Mouse (Mus musculus): Measurements from ENCODE around the gene Ddx5.
"Not testable (repeated sequence)": the region's sequence is repeated elsewhere in the genome, so short reads cannot be mapped to it uniquely, and the experiment has no call there.

The Ddx5 gene

DNA sequence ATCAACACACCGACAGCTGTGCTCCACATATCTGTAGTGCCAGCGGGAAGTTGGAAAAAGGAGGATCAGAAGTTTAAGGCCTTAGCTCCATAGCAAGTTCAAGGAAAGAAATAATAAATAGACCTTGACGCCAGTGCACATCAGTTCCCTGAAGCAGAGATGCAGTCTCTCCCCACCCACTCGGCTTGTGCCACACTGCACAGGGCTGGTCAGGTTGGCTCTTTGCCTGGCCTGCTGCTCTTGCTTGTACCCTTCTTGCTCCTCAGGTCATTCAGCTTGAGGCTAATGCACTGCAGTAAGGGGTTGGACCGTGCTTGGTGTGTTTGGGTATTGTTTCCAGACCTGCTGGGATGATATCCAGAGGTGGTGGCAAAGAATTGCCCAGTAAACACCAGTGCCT is 28.5 kb downstream of the Ddx5 start:
- peak in 1 of 2 experiments; percentile 42 for DNase-seq

DNA sequence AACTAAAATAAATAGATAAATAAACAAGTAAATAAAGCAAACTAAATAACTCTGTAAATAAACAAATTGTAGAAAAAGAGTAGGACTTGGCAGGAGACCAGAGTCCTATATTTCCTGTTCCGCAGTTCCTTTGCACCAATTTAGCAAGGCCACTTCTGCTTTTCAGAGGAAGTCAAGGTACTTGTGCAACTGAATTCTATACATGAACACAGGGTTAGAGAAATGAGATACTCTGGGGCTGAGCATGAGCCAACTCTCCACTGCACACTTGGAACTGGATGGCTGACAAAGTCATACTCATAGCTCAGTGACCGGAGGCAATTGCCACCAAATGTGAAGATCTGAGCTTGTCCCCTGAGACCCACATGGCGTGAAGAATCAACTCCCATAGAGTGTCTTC is 30.0 kb downstream of the Ddx5 start:
- no peak for DNase-seq

DNA sequence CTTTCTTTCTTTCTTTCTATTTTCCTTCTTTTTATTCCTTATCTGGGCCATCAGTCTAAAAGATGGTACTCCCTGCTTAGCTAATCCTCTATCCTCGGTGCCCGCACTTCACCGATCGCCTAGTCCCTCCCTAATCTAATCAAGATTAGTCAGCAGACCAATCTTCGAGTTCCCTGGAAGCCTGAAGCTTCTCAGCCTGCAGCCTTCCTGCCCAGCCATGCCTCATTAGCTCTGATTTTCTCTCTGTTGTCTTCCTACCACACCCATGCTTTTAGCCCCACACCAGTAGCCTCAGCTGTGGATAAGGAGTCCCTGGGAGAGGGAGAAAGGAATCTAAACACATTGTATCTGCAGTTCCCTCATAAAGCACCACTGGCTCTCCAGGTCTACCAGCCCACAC is 33.4 kb downstream of the Ddx5 start:
- DNase-seq = no peak

DNA sequence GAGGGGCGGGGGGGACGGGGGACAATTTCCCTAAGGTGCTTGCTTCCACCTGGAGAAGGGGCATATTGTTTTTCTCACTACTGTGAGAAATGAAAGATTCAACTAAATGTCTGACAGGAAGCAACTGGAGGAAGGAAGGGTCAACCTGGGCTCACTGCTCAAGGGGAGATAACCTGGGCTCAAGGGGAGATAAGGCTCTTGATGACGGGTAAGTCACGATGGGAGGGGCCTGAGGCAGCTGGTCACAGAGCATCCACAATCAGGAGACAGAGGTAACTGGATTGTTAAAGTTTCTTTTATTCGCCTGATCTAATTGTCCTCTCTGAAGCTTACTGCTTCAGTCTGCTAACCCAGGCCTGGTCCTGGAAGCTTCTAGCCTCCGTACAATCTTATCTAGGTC is 35.7 kb downstream of the Ddx5 start:
- DNase-seq = no peak

DNA sequence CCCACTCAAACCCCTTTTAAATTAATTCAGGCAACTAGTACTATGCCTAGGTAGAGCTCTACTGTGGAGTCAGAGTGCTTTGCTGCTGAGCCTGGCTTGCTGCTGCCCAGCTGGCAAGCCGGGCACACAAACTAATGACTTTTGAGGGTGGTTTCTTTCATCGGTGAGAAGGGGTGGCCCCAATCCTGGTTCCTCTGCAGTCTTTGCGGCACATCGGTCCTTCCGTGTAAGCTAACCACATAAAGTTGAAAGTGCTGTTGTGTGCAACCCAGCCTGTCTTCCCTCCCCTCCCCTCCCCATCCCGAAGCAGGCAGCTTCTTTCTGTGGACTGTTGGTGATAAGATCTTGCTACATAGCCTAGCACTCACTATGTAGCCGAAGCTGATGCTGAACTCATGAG is 36.9 kb downstream of the Ddx5 start:
- no peak for DNase-seq

DNA sequence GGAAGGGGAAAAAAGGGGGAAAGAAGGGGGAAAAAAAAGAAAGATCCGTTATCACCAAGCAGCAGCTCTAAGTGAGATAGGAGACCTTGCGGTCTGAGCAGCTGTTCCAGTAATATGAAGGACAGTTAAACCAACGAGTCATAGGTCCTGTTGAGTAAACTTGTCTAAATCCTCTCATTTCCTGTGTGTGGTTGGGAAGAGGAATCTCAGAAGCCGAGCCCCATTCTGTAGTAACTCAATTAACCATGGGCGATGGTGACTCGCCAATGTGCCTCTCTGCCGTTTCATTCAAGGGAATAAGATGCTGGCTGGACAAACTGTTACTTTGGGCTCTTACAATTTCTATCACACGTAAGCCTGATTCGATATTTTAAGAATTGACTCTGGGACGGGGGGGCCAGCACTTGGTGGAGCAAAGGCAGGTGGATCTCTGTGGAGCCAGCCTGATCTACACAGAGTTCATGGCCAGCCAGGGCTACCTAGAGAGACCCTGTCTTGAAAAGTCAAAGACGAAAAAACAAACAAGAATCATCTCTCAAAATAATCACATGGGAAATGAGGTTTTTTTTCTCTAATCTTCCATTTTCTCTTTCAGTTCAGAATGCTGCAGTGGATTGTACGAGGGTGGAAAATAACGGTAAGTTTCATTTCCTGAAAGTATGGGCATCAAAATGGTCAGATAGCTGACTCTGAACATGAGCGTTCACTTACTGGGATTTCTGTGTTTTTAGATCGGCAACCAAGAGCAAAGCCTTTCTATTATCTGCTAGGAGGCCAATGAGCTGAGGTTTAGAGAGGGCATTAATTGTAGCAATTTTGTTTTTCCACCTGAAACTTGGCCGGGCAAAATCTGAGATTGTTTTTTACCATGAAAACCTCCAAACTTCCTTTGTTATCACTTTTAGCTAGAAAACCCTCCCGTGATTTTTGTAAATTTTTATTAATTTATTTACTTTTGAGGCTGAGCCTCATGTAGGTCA is 37.7 kb downstream of the Ddx5 start, which contains the start of gene Milr1:
TSS of gene Milr1 (plus strand) at position 188 of the 980 bp plus-strand sequence.
- no peak for DNase-seq

DNA sequence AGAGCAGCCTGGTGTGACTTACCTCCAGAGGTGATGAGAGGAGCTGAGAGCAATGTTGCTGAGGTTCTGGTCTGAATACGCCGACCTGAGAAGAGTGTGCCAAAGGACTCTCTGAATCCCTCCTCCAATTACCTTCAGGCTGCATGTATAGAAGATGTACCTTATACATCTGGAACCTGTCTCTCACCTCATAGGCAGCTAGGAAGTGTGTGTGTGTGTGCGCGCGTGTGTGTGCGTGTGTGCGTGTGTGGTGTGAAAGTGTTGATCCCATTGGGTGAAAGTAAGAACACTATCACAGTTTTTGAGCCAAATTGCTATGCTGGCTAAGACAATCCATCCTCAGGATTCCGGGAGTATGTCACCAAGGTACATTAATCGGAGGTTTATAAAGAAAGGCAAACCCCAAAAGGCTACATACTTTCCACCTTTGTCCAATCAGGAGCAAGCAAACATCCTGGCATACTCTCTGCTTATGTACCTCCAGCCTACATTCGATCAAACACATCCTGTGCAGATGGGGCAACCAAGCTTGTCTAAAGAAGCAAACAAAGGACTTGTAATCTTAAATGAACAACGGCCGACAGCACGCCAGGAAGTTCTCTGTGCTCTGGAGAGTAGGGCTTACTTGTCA is 38.7 kb downstream of the Ddx5 start, which contains the start of gene Pecam1:
TSS of gene Pecam1 (minus strand) at position 508 of the 631 bp plus-strand sequence.
- DNase-seq = no peak

DNA sequence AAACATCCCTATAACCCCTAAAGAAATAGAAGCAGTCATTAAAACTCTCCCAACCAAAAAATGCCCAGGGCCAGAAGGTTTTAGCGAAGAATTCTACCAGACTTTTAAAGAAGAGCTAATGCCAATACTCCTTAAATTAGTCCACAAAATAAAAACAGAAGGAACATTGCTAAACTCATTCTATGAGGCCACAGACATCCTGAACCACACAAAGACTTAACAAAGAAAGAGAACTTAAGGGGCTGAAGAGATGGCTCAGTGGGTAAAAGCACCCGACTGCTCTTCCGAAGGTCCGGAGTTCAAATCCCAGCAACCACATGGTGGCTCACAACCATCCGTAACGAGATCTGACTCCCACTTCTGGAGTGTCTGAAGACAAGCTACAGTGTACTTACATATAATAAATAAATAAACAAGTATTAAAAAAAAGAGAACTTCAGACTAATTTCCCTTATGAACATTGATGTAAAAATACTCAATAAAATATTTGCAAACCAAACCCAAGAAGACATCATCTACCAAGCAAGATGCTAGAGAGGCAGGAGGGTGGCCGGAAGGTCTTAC is 39.3 kb downstream of the Ddx5 start:
- DNase-seq = not testable (repeated sequence)

DNA sequence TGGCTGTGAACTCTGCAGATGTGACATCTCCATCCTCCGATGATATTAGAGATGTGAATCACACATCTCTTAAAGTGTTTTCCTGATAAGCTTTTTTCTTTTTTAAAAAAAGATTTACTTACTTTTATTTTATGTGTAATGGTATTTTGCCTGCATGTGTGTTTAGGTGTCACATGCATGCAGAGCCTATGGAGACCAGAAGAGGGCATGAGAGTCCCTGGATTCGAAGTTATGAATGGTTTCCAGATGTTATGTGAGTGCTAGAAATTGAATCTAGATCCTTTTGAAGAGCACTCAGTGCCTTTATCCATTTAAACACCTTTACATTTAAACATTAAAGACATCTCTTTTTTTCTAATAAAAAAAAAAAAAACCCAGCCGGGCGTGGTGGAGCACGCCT is 44.0 kb downstream of the Ddx5 start:
- DNase-seq = no peak

DNA sequence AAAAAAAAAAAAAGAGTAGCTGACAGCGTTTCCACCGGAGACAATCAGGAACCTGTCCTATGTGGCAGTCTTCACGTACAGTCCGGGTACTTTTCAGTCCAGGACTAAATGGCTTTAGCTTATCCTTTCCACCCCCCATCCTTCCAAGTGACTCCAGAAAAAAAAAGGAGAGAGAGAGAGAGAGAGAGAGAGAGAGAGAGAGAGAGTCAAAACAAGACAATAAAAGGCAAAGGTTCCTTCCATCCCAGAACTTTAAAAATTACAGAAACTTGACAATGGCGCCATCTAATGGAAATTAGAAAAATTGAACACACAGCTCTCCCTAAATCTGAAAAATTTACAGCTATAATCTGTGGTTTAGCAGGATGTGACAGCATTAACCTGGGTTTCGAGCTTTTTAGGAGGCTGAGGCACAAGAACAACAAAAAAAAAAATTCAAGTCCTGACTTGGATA is 46.6 kb downstream of the Ddx5 start:
- no peak for DNase-seq

DNA sequence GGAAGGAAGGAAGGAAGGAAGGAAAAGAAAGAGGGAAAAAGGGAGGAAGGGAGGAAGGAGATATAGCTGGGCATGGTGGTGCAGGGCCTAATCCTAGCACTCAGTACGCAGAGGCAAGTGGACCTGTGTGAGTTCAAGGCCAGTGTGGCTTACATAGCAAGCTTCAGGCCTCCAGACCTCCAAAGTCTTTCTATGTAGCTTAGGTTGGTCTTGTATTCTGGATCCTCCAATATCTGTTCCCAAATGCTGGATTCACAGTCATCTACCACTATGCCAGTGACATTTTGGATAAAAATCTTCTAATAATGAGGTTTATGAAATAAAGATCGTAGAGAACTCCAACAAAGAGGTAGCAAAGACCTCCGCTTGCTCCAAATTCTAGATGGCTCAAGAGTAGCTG is 47.2 kb downstream of the Ddx5 start:
- DNase-seq = no peak

DNA sequence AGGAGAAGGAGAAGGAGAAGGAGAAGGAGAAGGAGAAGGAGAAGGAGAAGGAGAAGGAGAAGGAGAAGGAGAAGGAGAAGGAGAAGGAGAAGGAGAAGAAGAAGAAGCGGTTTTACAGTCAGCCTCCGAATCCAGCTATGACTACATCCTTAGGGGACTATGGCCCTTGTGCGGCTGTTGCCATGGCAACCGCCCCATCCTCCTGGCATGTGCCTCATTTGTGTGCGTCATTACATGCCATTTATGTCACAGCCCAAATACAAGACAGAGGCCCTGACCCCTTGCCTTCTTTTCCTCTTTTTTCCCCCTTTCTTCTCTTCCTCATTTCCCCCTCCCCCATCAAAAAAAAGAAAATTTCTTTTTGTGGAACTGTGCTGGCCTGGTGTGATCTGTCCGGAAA is 47.8 kb downstream of the Ddx5 start:
- DNase-seq = peak in 1 of 2 experiments; percentile 36

DNA sequence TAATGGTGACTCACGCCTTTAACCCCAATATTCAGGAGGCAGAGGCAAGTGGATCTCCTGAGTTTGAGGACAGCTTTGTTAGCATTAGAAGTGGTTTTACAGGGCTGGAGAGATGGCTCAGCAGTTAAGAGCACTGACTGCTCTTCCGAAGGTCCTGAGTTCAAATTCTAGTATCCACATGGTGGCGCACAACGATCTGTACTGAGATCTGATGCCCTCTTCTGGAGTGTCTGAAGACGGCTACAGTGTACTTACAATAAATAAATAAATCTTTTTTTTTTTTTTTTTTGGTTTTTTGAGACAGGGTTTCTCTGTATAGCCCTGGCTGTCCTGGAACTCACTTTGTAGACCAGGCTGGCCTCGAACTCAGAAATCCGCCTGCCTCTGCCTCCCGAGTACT is 48.3 kb downstream of the Ddx5 start:
- not testable (repeated sequence) for DNase-seq

DNA sequence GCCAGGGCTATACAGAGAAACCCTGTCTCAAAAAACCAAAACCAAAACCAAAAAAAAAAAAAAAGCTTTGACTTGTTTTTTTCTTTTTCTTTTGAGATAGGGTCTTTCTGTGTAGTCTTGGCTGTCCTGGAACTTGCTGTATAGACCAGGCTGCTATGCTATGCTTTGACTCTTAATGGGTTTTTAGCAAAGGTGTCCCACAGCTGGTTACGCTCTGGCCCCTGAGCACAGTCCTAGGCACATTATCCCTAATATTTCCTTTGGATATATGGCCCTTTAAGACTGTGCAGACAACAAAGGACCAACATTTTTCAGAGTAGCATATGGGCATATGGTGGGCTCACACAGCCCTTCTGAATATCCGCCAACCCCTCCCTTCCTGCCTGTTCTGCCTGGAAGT is 49.9 kb downstream of the Ddx5 start:
- DNase-seq = no peak

DNA sequence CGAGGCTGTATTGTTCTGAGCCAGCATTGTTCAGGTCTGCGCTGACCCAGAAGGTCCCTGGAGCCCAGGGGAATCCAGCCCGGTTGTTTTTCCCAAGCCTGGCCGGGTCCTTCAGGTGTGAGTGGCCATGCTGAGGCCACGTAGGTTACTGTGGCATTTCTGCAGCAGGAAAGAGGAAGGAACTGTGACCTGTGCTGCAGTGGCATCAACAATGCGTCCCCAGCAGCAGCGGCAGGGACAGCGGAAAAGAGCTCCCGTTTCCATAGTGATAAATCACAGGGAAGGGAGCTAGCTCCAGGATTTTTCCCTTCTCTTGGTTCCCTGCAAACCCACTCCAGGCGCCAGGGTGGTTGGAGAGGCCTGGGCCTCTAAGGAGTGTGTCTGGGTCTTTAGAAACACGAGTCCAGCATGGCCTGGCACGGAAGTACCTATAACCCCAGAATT is 51.8 kb downstream of the Ddx5 start:
- DNase-seq = no peak

DNA sequence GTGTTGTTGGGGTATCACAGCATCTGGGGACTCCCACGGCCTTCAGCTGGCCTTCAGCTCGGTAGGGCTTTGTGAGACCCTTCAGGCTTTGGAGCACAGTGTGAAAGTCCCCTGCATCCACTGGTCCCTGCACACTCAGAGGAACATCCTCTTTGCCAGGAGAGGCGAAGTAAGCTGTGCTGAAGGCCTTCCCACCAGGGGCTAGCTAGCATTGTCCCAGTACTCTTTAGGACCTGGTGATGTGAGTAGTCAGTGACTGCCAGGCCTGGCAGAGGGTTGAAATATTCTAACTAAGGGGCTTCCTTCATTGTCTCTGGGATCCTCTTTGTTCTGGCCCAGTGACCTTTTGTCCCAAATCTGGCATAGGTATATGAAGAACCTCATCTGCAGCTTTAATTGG is 52.4 kb downstream of the Ddx5 start:
- DNase-seq = no peak

DNA sequence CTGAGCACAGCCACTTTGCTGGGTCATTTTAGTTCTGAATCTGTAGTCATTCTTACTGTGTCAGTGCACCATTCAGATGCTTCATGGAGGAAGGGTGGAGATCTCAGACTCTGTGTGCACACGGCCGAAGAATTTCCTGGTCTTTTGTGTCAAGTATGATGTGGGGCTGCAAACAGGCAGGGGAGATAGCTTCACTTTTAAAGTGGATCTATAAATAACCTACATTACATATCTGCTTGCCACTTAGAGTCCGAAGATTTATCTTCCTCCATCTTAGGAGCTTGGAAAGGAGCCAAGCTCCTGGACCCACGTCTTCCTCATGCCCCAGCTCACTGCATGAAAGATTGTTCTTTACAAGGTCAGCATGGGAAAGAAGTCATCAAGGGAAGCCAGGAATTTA is 58.3 kb downstream of the Ddx5 start:
- no peak for DNase-seq

All from cerebellum, postnatal 25 days (tissue).